Mouse (Mus musculus) mature B cell (primary cell): Measurements from ENCODE around the gene Ncoa5.

Experiments
- in situ Hi-C: fragments of 300-500 bp; cut with MboI; formaldehyde crosslinking; loops from 2 replicates; pipeline ENCODE4 v1.14.3; 2019

The Ncoa5 gene

DNA sequence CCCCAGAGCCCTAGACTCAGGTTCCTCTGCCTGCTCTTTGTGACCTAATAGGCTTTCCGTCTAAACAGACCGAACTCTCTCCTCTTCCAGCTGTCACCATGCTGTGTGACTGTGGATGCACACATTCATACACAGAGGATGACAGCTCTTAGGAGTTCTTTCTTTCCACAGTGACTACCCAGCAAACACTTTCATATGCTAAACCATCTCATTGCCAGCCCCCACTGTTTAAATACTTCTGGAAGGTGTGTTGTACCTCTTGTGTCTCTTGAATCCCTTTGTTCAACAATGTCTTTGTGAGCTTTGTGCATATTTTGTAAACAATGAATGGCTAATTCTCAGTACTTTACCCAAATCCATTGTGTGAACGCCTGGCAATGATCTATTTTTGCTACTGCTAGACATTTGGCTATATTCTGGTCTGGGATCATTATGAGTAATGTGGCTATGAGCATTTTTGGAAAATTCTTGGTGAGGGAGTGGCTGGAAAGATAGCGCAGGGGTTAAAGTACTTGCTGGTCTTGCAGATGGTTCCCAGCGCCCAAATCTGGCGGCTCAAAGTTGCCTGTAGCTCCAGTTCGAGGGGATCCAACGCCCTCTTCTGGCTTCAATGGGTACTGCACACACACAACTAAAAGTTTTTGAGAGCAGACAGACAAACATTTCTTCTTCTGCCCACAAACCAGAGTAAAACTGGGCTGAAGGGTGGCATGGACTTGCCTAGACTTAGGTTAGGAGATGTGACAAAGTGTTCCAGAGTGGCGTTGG, 76.9 kb downstream of the Ncoa5 start:
- in situ Hi-C loops: no loop called here

DNA sequence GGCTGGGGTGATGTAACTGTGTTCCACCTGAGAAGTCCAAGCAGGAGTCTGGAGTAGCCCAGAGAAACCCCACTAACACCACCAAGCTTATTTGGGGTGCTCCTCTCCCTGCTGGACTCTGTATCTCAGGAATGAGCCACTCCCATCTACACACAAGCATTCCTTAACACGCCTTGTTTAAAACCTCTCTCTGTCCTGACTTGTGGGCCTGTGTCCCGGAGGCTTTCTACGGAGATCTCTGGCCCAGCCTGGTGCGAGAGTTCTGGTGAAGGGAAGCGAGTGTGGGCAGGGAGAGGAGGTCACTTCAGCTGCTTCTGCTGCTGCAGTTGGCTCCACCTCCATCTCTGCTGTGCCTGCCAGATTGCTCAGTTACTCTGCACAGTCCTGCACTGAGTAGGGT, 78.5 kb downstream of the Ncoa5 start:
- in situ Hi-C loops: no loop called here

DNA sequence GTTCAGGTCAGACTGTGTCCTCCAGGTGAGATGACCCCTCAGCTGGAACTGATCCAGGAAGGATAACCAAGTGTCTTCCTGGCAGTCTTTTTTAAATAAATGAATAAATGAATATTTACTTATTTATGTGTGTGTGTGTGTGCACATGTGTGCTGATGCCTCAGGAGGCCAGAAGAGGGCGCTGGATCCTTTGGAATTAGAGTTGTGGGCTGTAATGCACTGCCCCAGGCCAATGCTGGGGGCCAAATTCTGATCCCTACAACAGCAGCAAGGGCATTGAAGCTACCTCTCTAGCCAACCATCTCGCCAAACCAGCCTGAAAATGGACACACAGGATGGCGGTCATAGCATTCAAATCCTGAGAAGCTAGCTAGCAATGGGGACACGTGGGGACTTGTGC, 78.9 kb downstream of the Ncoa5 start:
- in situ Hi-C loops: no loop called here

DNA sequence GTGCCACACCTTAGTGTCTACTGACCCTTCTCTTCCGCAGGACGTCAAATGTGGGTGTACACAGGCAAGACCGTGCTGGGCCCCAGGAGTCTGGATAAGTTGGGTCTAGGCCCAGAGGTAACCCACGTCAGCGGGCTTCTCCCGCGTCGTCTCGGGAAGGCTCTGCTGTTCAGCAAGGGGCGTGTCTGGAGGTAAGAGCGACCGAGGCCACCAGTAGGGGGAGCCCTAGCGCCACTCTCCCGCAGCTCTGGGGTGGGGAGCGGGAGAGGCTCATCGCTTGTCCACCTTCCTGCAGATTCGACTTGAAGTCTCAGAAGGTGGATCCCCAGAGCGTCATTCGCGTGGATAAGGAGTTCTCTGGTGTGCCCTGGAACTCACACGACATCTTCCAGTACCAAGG, 81.4 kb downstream of the Ncoa5 start:
- in situ Hi-C loops: no loop called here

DNA sequence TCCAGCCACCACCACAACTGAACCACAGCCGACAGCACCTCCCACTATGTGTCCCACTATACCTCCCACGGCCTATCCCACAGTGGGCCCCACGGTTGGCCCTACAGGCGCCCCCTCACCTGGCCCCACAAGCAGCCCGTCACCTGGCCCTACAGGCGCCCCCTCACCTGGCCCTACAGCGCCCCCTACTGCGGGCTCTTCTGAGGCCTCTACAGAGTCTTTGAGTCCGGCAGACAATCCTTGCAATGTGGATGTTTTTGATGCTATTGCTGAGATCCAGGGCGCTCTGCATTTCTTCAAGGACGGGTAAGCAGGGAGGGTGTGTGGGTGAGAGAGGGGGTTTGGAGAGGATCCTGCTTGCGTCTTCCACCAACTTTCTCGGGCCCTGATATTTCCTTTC, 82.2 kb downstream of the Ncoa5 start:
- in situ Hi-C loops: no loop called here

DNA sequence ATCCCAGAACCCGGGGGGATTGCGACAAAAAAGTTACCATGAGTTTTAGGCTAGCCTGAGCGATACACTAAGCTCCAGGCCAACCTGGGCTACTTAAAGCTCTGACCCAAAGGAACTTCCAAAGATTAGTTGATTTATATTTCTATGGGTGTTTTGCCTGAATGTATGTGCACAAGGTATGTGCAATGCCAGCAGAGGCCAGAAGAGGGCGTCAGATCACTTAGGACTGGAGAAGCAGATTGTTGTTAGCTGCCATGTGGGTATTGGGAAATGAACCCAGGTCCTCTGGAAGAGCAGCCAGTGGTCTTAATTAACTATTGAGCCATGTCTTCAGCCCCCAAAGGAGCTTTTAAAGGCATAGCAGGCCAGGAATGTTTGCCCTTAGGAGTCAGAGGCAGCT, 82.9 kb downstream of the Ncoa5 start:
- in situ Hi-C loops: no loop called here

DNA sequence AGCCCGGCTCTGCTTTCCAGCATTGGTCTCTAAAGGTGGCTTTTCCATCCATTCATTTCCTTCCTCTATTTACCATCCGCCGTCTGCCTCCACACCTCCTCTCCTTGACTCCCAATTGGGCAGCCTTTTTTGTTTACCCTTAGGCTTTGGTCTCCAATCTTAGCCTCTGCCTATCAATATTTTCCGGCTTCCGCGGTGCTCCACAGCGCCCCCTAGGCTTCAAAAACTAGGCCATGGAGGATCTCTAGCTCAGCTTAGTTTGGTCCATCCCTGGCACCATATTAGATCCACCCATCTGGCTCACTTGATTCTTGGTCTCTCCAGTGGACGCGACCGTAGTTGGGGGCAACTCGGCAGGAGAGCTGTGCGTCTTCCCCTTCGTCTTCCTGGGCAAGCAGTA, 84.2 kb downstream of the Ncoa5 start:
- in situ Hi-C loops: no loop called here
